Mouse (Mus musculus) heart, adult 2 months (tissue): Measurements from ENCODE around the gene Magix.
A peak's percentile ranks its signal among the peaks of the same experiment; 100 is the strongest.

Experiments used
- CTCF ChIP-seq: fragments of 200-600 bp; IDR thresholded peaks from 2 replicates; pipeline ENCODE4 v1.8.1; 2022; ENCODE audit warnings: antibody characterized with exemption, mild to moderate bottlenecking, moderate library complexity
- POLR2A ChIP-seq: fragments of 200-500 bp; IDR thresholded peaks from 2 replicates; pipeline ENCODE4 v1.6.1; 2011; ENCODE audit warnings: mild to moderate bottlenecking, low read depth, low read length, control low read depth; ENCODE audit not compliant: insufficient read depth

DNA sequence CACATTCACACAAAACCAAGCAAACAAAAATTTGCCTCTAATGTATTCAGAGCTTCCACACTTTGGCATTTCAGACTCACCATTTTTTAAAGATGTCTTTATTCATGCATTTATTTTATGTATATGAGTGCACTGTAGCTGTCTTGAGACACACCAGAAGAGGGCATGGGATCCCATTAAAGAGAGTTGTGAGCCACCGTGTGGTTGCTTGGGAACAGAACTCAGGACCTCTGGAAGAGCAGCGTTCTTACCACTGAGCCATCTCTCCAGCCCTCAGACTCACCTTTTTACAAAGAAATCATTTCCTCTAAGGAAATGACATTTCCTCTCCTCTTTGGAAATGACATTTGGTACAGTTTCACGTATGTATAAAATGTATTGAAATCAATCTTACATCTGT is 2.1 kb downstream of the Magix start:
- TF ChIP-seq POLR2A (no peak), CTCF (peak; percentile 49)
